Mouse (Mus musculus) thymus, postnatal 0 days (tissue): ENCODE measurements at regions not wholly inside any gene's neighbourhood (a gene's known extent, or its start where the extent isn't known, plus 50 kb on each side); places are given as distances from the start of the nearest gene placed in this dataset.
"Not testable (repeated sequence)": the region's sequence is repeated elsewhere in the genome, so short reads cannot be mapped to it uniquely, and the experiment has no call there.

Source experiments
- DNase-seq: peaks from one replicate; pipeline ENCODE4 v3.0.0-alpha.2; 2015; ENCODE audit warnings: low spot score

GRCm38 (mm10) chr10:7390239-7391091 lies 83.0 kb downstream of the Ulbp1 start:
- DNase-seq: peak; percentile 23

- DNase-seq: not testable (repeated sequence)
Measured at GRCm38 (mm10) chr10:7358791-7359190, 114.6 kb downstream of the Ulbp1 start.

- DNase-seq: not testable (repeated sequence)
Measured at GRCm38 (mm10) chr10:7344290-7344689, 129.1 kb downstream of the Ulbp1 start.

GRCm38 (mm10) chr10:7343736-7344135 lies 129.7 kb downstream of the Ulbp1 start:
- not testable (repeated sequence) for DNase-seq

GRCm38 (mm10) chr10:7333077-7333747 lies 121.2 kb upstream of the Cnksr3 start:
- DNase-seq: peak; percentile 73

- DNase-seq: no peak
Measured at GRCm38 (mm10) chr10:7328262-7328661, 116.2 kb upstream of the Cnksr3 start.

GRCm38 (mm10) chr10:7327046-7327445 lies 115.0 kb upstream of the Cnksr3 start:
- DNase-seq: not testable (repeated sequence)

GRCm38 (mm10) chr10:7325074-7325473 lies 113.0 kb upstream of the Cnksr3 start:
- DNase-seq: no peak

- DNase-seq: no peak
Measured at GRCm38 (mm10) chr10:7323258-7323657, 111.2 kb upstream of the Cnksr3 start.

- no peak for DNase-seq
Measured at GRCm38 (mm10) chr10:7309927-7310326, 97.9 kb upstream of the Cnksr3 start.

- DNase-seq: not testable (repeated sequence)
Measured at GRCm38 (mm10) chr10:7305881-7306280, 93.8 kb upstream of the Cnksr3 start.

- no peak for DNase-seq
Measured at GRCm38 (mm10) chr10:7298377-7298776, 86.3 kb upstream of the Cnksr3 start.

- no peak for DNase-seq
Measured at GRCm38 (mm10) chr10:7295921-7296320, 83.9 kb upstream of the Cnksr3 start.

GRCm38 (mm10) chr10:7293203-7293602 lies 81.2 kb upstream of the Cnksr3 start:
- DNase-seq: no peak

- DNase-seq: no peak
Measured at GRCm38 (mm10) chr10:7289773-7290411, 77.9 kb upstream of the Cnksr3 start.

GRCm38 (mm10) chr10:7285112-7285905 lies 73.3 kb upstream of the Cnksr3 start:
- no peak for DNase-seq

- no peak for DNase-seq
Measured at GRCm38 (mm10) chr10:7280429-7280828, 68.4 kb upstream of the Cnksr3 start.

GRCm38 (mm10) chr10:7278820-7279219 lies 66.8 kb upstream of the Cnksr3 start:
- DNase-seq: no peak

- no peak for DNase-seq
Measured at GRCm38 (mm10) chr10:7275357-7275756, 63.3 kb upstream of the Cnksr3 start.

GRCm38 (mm10) chr10:7274422-7274821 lies 62.4 kb upstream of the Cnksr3 start:
- no peak for DNase-seq

- no peak for DNase-seq
Measured at GRCm38 (mm10) chr10:7271156-7271555, 59.1 kb upstream of the Cnksr3 start.
